Mouse (Mus musculus): Measurements from ENCODE around the gene Ryr2.

- TF ChIP-seq POLR2A (IDR thresholded peaks at IDR 0.05; ENCODE audit: low read depth, low read length), result no peak
- TF ChIP-seq CTCF (conservative IDR thresholded peaks at IDR 0.05; ENCODE audit: insufficient read depth, insufficient read length, low read depth, low read length), result no peak
These were observed 40.3 kb upstream of the Ryr2 start for GRCm38 (mm10) chr13:12146918-12147507.

Measured in kidney, adult 2 months (tissue).